Mouse (Mus musculus): ENCODE results near the gene Prlh. TPM values are rescaled to one million over a fixed set of nuclear protein-coding genes. Genes with fewer than 3 reads are reported as not detected.

Prlh gene
- total RNA-seq, 2 experiments from 2014 or later = not detected

- no peak for DNase-seq
- intact Hi-C loops (cut with DNase I) = no loop called here
Observed at GRCm38 (mm10) chr1:90949309-90949708, 3.6 kb upstream of the Prlh start.

- DNase-seq = no peak
- intact Hi-C loops (cut with DNase I) = no loop called here
Observed at GRCm38 (mm10) chr1:90951670-90952069, 1.2 kb upstream of the Prlh start.

GRCm38 (mm10) chr1:90953688-90954087 lies 780 bp downstream of the Prlh start:
- intact Hi-C loops (cut with DNase I) = no loop called here
- DNase-seq = no peak

GRCm38 (mm10) chr1:90956245-90957096 lies 3.6 kb downstream of the Prlh start:
- intact Hi-C loops (cut with DNase I) = loop anchor here (1.0 to 2.0 kb wide), 4 partner anchors 28 to 896 kb away; no protein-coding TSS in a partner anchor
- DNase-seq = peak; percentile 60 to 68

- no peak for DNase-seq
- intact Hi-C loops (cut with DNase I) = no loop called here
Observed at GRCm38 (mm10) chr1:90962526-90962925, 9.6 kb downstream of the Prlh start.

GRCm38 (mm10) chr1:90962994-90963393 lies 10.1 kb downstream of the Prlh start:
- intact Hi-C loops (cut with DNase I) = no loop called here

GRCm38 (mm10) chr1:90967583-90967982 lies 14.7 kb downstream of the Prlh start:
- peak; percentile 55 to 62 for DNase-seq
- intact Hi-C loops (cut with DNase I) = no loop called here

More at GRCm38 (mm10) chr1:90962994-90963393, 10.1 kb downstream of the Prlh start:
- DNase-seq = no peak

- intact Hi-C loops (cut with DNase I) = no loop called here
- DNase-seq = no peak
Observed at GRCm38 (mm10) chr1:90968649-90969048, 15.7 kb downstream of the Prlh start.

- DNase-seq = no peak
- intact Hi-C loops (cut with DNase I) = no loop called here
Observed at GRCm38 (mm10) chr1:90969347-90969784, 16.5 kb downstream of the Prlh start, which contains the start of gene Rab17. Rab17 (minus strand) TSS chr1:90969661.

- DNase-seq = no peak
- intact Hi-C loops (cut with DNase I) = loop anchor here (5.0 kb wide), 1 partner anchor 207 kb away; the partner anchor contains the start of gene Ramp1
Observed at GRCm38 (mm10) chr1:90969881-90970390, 17.0 kb downstream of the Prlh start.

- DNase-seq = peak; percentile 95 to 99
- intact Hi-C loops (cut with DNase I) = loop anchor here (1.0 to 5.0 kb wide), 4 partner anchors 68 to 266 kb away; partner anchors contain the start of gene Ramp1
Observed at GRCm38 (mm10) chr1:90972911-90973573, 20.1 kb downstream of the Prlh start.

- DNase-seq = peak in 1 of 2 experiments; percentile 1
- intact Hi-C loops (cut with DNase I) = loop anchor here (1.0 to 5.0 kb wide), 4 partner anchors 67 to 266 kb away; partner anchors contain the start of gene Ramp1
Observed at GRCm38 (mm10) chr1:90973574-90973911, 20.6 kb downstream of the Prlh start.

GRCm38 (mm10) chr1:90974906-90975649 lies 22.2 kb downstream of the Prlh start:
- DNase-seq = peak; percentile 39 to 44
- intact Hi-C loops (cut with DNase I) = loop anchor here (1.0 to 5.0 kb wide), 3 partner anchors 42 to 236 kb away; partner anchors contain the start of gene Ramp1

GRCm38 (mm10) chr1:90975960-90976359 lies 23.1 kb downstream of the Prlh start:
- intact Hi-C loops (cut with DNase I) = loop anchor here (1.0 to 2.0 kb wide), 2 partner anchors 41 to 235 kb away; no protein-coding TSS in a partner anchor
- peak in 1 of 2 experiments; percentile 1 for DNase-seq

GRCm38 (mm10) chr1:90980638-90981330 lies 27.9 kb downstream of the Prlh start:
- DNase-seq = peak in 1 of 2 experiments; percentile 7
- intact Hi-C loops (cut with DNase I) = loop anchor here (2.0 kb wide), 1 partner anchor 16 kb away; no protein-coding TSS in a partner anchor

GRCm38 (mm10) chr1:90981346-90981745 lies 28.4 kb downstream of the Prlh start:
- DNase-seq = peak in 1 of 2 experiments; percentile 2
- intact Hi-C loops (cut with DNase I) = loop anchor here (2.0 kb wide), 1 partner anchor 15 kb away; no protein-coding TSS in a partner anchor

- intact Hi-C loops (cut with DNase I) = loop anchor here (2.0 kb wide), 1 partner anchor 15 kb away; no protein-coding TSS in a partner anchor
- no peak for DNase-seq
Observed at GRCm38 (mm10) chr1:90995916-90996315, 43.0 kb downstream of the Prlh start.

GRCm38 (mm10) chr1:90997136-90997535 lies 44.2 kb downstream of the Prlh start:
- peak in 1 of 2 experiments; percentile 1 for DNase-seq
- intact Hi-C loops (cut with DNase I) = loop anchor here (2.0 kb wide), 1 partner anchor 16 kb away; no protein-coding TSS in a partner anchor

GRCm38 (mm10) chr1:90997641-90998040 lies 44.7 kb downstream of the Prlh start:
- intact Hi-C loops (cut with DNase I) = loop anchor here (2.0 kb wide), 2 partner anchors 17 to 55 kb away; no protein-coding TSS in a partner anchor
- peak in 1 of 2 experiments; percentile 7 for DNase-seq
